Mouse (Mus musculus): ENCODE data around the gene Wnt16.
A peak's percentile ranks its signal among the peaks of the same experiment; 100 is the strongest.
"Not testable (repeated sequence)": the region's sequence is repeated elsewhere in the genome, so short reads cannot be mapped to it uniquely, and the experiment has no call there.

Wnt16 gene

DNA sequence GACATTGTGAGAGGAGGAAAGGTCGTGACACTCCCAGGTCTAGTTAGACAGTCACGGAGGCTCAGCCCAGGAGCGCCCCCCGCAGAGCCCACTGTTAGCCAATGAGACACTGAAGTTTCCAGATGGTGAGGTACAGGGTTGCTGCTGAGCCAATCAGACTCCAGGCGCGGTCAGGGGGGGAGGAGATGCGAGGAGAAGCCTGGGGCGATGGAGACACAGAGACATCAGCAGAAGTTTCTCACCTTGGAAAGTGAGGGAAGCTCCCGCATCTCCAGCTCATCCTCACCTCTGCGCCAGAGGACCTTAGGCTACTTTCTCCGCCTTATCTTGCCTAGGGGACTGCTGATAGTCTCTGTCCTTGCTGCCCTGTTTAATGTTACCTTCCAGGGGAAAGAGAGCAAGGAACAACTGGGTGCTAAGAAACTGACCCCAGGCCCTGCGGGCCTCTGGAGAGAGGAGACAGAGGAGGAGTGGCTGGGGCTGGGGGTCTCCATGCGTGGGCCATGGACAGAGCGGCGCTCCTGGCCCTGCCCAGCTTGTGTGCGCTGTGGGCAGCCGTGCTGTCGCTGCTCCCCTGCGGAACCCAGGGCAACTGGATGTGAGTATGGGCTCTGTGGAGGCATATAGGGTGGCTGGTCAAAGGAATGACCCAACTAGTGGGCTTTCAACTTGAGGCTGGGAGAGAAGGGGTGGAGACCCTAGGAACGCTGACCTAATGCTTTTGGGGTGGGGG, at the start of gene Wnt16:
Gene Wnt16 (plus strand): TSS at position 224 of the 733 bp plus-strand sequence.
- peak; percentile 91 for ATAC-seq (ENCODE audit: low TSS enrichment)

DNA sequence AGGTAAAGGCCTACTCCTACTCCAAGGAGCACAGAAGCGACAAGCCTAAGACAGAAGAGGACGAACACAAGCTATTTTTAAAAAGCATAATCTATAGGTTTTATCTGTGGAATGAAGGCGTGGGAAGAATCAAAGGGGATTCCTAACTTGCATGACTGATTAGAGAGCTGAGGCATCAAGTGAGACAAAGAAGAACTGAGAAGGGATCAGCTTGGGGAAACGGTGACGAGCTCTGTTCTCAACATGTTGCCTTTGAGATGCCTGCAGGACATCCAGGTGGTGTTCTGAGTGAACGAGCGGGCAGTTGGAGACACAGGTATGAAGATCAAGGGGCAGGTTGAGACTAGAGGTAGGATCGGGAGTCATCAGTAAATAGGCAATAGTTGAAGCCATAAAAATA, 44.7 kb upstream of the Wnt16 start:
- no peak for ATAC-seq (ENCODE audit: low TSS enrichment)

DNA sequence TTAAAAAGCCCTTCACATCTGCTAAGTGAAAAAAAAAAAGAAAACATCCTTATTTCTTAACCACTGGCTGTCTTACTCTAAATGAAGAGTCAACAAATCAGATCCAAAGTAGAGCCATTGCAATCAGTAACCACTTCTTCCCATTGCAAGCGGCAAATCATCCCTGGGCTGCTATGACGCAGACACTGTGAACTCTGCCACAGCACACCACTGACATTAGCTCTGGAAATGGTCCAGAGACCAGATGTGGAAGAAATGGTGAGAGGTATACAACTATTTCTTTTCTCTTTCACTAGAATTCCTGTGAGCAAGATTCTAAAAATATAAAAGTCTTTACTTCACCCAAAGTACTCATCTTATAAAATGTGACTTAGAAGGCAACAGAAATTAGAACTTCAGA, 41.3 kb upstream of the Wnt16 start:
- no peak for ATAC-seq (ENCODE audit: low TSS enrichment)

GRCm38 (mm10) chr6:22258784-22259183, 29.2 kb upstream of the Wnt16 start:
- ATAC-seq (ENCODE audit: low TSS enrichment) = no peak

DNA sequence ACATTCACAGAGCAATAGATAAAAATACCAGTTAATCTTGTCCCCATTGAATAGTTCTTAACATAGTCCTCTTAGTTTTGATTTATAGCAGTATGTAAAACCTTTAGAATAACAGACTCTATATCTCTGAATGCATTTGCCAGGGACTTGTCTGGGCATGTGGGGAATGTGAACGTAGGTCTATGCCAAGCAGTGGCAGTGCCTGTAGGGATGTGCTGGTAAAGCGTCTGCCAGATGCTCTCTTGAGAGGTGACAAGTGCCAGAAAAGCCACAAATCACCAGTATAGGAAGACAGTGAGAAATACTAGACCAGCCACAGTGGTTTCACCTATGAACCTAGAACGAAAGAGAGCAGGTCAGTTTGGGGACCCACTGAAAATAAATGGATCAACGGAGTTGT, 25.5 kb upstream of the Wnt16 start:
- no peak for ATAC-seq (ENCODE audit: low TSS enrichment)

DNA sequence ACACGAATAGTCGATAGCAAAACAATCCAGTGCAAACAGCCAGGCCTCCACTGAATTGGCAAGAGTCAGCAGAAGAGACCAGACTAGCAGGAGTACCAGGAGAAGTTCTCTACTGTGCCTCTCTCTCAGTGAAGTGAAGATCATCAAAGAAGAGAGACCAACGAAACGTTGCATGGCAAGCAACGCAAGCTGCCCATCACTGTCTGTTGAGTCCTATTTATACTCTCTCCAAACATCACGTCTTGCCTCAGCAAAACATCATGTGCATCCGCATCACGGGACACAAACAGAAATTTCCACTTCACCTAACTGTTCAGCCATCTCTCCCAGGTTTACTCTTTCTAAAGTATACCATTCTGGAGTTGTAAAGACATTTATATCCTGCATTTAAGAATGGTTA, 23.9 kb upstream of the Wnt16 start:
- not testable (repeated sequence) for ATAC-seq (ENCODE audit: low TSS enrichment)

DNA sequence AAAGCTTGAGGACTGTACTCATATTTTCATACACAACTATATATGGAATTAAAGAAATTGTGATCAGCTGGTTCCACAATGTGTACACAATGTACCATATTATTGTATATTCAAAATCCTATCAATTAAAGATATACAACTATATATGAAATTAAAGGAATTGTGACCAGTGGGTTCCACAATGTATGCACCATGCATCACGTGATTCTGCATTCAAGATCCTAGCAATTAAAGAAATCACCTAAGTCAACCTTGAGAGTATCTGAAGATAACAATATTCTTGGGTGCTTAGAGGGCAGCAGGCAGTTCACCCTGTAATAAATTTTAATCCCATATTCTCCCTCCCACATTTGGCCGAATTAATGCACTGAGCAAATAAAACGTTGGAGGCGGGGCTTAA, 22.0 kb upstream of the Wnt16 start:
- no peak for ATAC-seq (ENCODE audit: low TSS enrichment)

GRCm38 (mm10) chr6:22267807-22268667, 20.0 kb upstream of the Wnt16 start:
- no peak for ATAC-seq (ENCODE audit: low TSS enrichment)

DNA sequence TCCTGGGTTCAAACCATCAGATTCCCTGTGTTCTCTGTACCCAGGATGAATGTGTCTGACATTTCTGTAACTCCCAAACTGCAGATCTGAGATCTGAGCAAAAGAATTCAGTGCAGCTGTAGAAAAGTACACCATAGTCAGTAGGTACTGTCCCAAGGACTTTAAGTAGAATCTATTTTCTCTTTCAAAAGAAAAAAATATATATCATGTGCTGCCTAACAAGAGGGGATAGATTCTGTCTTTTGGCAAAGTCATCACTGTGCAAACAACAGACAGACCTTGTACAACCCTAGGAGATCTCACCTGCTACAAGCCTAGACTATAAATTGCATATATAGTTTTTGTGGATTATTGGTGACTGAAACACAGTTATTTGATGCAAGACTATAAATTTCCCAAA, 19.4 kb upstream of the Wnt16 start:
- ATAC-seq (ENCODE audit: low TSS enrichment) = no peak

DNA sequence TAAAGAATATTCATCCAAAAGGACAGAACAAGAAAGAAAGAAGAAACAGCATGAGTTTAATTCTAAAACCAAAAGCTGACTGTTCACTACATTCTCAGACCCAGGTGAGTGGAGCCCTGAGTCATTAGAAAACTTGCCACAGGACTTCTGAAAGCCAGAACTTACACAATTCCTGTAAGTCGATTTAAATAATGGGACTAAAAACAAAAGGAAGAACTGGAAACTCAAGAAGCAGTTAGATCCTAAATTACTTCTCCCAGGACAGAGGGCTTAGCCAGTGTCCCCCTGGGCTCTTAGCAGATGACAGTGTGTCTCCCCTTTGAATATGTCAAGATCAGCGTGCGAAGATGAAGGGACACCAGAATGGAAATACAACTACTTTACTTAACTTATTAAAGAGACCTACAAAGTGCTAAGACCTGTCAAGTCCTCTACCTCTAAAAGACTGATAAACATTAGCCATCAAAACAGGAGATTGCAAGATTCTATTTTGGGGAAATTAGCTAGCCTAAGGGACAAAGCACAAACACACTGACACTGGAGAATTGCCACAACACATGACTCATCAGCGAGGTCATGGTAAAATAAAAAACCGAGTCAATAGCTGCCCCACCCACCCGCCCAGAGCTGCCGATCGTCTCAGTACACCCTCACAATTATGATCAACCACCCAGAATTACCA, 18.0 kb upstream of the Wnt16 start:
- ATAC-seq (ENCODE audit: low TSS enrichment) = no peak

GRCm38 (mm10) chr6:22277941-22278340, 10.1 kb upstream of the Wnt16 start:
- ATAC-seq (ENCODE audit: low TSS enrichment) = no peak

- peak; percentile 52 for ATAC-seq (ENCODE audit: low TSS enrichment)
Observed at GRCm38 (mm10) chr6:22280217-22280861, 7.7 kb upstream of the Wnt16 start.

DNA sequence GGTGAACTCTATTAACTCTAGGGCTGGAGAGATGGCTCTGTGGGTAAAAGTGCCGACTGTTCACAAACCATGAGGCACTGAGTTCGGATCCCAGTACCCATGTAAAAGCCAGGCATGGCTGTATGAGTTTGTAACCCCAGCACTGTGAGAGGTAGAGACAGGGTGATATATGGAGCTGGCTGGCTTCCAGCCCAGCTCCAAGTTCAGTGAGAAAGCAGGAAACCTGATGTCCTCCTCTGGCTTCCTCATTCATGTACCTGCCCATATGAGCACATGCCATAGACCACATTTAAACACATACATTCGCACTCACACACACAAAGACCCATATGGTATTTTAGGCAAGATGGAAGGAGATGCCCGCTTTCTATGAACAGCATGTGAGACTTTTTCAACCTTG, 5.6 kb upstream of the Wnt16 start:
- no peak for ATAC-seq (ENCODE audit: low TSS enrichment)

- peak; percentile 78 for ATAC-seq (ENCODE audit: low TSS enrichment)
Observed at GRCm38 (mm10) chr6:22288737-22289460, 872 bp downstream of the Wnt16 start.

GRCm38 (mm10) chr6:22289461-22290021, 1.5 kb downstream of the Wnt16 start:
- no peak for ATAC-seq (ENCODE audit: low TSS enrichment)

DNA sequence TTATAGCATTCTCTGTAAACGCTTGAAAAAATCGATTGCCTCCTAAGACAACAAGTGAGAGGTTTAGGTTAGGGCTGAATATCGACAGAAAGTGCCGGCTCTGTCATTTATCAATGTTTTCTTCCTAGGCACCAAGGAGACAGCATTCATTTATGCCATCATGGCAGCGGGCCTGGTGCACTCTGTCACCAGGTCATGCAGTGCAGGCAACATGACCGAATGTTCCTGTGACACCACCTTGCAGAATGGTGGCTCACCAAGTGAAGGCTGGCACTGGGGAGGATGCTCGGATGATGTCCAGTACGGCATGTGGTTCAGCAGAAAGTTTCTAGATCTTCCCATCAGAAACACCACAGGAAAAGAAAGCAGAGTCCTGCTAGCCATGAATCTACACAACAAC, 2.8 kb downstream of the Wnt16 start:
- ATAC-seq (ENCODE audit: low TSS enrichment) = no peak

DNA sequence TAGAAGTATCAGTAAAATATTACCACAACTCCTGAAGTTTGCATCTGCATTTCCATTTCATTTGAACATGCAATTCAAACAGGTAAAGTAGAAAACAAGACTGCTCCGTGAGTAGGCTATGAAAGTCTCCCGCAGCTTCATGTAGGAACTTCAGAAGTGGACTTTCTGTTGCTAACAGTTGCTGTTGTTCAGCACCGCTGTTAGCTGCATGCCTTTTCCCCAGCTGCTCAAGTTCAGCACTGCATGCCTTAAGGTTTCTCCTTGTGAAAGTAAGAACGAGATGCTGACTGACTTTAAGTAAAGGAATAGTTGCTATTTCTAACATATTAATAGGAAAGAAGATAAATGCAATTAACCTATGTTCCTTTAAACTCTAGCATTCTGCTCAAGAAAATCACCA, 4.0 kb downstream of the Wnt16 start:
- ATAC-seq (ENCODE audit: low TSS enrichment) = no peak

DNA sequence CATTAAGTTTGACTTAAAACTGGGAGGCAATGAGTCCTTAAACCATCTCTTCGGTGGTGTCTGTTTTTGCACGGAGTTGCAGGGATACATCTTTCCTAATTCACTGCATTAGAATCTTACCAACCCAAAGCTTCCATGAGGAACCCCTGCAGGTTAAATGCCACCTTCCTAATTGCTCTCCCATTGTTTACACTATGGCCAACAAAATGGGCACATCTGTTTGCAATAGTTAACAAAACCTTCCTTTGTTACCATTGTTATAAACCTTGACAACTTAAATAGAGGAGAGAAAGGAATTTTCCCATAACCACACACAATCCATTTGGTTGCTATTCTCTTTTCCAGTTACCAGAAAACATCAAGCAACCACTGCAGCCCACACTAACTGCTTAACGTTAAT, 5.9 kb downstream of the Wnt16 start:
- no peak for ATAC-seq (ENCODE audit: low TSS enrichment)

GRCm38 (mm10) chr6:22297028-22297427, 9.0 kb downstream of the Wnt16 start:
- ATAC-seq (ENCODE audit: low TSS enrichment) = no peak

GRCm38 (mm10) chr6:22298059-22298458, 10.0 kb downstream of the Wnt16 start:
- ATAC-seq (ENCODE audit: low TSS enrichment) = no peak

All from frontal cortex, adult (tissue).